Mouse (Mus musculus): ENCODE data around the gene Agap2.

DNA sequence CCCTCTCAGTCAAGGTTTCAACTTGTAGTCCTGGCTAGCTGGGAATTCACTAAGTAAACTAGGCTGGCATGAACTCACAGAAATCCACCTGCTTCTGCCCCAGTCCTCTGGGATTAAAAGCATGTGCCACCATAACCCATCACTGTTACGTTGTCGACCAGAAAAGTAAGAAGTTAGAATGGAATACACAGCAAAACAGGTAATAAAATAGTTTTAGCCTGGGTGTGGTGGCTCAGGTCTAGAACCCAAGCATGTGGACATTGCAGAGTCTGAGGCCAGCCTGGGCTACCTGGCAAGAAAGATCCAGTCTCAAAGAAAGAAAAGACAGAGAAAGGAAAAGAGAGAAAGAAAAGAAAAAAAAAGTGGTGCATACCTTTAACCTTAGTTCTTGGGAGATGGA, 13.6 kb upstream of the Agap2 start:
- TF ChIP-seq CTCF (IDR thresholded peaks at IDR 0.05; ENCODE audit: low read depth, low read length) (no peak), POLR2A (IDR thresholded peaks at IDR 0.05; ENCODE audit: borderline replicate concordance, low read depth, low read length) (no peak)

All from bone marrow macrophage, adult 2 months (primary cell).